Mouse (Mus musculus) lung, postnatal 4 days (tissue): ENCODE data around the gene Med1.

Experiments
- DNase-seq, 2 experiments: peaks; one replicate each; pipeline ENCODE4 v3.0.0; 2021

Med1 gene

GRCm38 (mm10) chr11:98148551-98149301, 44.4 kb downstream of the Med1 start:
- DNase-seq: peak in 1 of 2 experiments; percentile 55

- no peak for DNase-seq
Measured at GRCm38 (mm10) chr11:98145856-98146255, 47.2 kb downstream of the Med1 start.

GRCm38 (mm10) chr11:98142545-98142944, 50.5 kb downstream of the Med1 start:
- no peak for DNase-seq

- DNase-seq: no peak
Measured at GRCm38 (mm10) chr11:98138894-98139293, 54.2 kb downstream of the Med1 start.

GRCm38 (mm10) chr11:98137836-98138235, 55.3 kb downstream of the Med1 start:
- DNase-seq: no peak

DNA sequence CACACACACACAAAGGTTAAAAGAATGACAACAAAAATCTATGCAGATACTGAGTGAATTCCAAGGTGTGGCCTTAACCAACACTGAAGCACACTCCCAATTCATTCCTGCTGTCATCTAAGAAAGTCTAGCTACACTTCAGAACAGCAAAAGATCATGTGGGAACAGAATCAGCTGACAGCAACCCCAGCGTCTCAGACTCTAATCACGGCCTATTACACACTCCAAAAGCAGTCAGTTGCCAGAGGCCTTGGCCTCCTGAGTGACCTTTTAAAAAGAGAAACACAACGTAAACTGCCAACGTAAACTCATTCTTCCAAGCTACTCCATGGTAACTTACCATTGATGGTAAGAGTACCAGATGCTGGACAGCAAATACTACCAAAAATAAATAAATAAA, 58.1 kb downstream of the Med1 start:
- no peak for DNase-seq

DNA sequence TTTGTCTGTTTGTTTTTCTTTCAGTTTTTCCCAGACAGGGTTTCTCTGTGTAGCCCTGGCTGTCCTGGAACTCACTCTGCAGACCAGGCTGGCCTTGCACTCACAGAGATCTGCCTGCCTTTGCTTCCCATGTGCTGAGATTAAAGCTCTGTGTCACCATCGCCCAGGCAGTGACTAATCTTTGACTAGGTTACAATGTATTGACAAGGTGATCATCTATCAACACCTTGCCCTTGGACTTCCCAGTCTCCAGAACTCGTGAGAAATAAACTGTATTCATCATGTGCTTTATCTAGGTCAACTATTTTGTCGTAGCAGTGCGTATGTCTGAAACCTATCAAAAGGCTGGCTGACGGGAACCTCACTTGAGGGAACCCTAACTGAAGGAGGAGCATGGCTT, 69.7 kb downstream of the Med1 start:
- DNase-seq: no peak

GRCm38 (mm10) chr11:98114363-98114762, 78.7 kb downstream of the Med1 start:
- DNase-seq: no peak

DNA sequence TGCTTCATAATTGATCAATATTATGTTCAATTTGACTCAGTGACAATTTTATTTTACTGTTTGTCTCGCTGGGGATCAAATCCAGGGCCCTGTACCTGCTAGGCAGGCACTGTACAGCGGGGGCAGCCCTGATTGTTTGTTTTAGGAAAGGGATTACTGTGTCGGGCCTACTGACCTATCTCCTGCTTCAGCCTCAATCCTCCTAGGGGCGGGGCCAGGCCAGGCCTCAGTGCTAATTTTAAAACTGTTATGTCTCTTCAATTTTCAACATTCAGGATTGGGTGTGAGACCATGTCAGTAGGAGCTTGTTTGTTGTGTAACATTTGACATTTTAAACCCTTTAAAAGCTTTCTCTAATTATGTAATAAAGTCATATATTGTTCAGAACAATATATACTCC, 79.6 kb downstream of the Med1 start:
- no peak for DNase-seq

GRCm38 (mm10) chr11:98109706-98110105, 83.4 kb downstream of the Med1 start:
- DNase-seq: no peak
